In the genomic region with DNA sequence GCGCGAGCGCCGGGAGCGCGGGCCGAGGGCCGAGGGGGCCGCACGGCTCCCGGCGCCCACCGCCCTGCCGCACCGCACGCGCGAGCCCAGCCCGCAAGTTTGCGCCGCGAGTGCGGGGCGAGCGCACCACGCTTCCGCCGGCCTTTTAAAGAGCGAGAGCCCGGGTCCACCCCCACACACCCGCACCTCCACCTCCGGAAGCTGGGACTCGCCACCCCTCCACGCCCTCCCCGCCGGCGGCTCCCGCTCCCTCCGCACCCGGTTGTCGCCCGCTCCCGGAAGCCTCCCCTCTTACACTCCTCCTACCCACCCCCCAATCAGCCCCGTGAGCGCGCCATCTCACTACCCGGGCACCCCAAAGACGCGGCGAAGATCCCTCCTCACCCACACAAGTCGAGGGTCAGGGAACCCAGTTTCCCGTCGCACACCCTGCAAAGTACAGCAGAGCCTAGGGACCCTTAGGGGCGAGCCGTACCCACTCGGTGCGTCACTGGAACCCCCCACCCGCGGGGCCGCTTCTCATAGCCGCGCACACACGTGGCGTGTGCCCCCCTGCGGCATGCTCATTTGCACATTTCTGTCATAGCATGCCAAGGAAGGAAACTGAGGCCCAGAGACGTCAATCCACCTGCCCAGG, we compare ENCODE assay signal across 7 mouse cellular contexts. TPM values are rescaled to one million over a fixed set of nuclear protein-coding genes. Genes with fewer than 3 reads are reported as not detected.
A peak's percentile ranks its signal among the peaks of the same experiment; 100 is the strongest.
DNase-seq lines count a peak whose midpoint lies in the region; ATAC-seq and TF ChIP-seq lines count a peak whose summit lies in the region.

No protein-coding gene starts in this region.

- H3K27ac ChIP-seq in lung, postnatal 0 days (ENCODE audit: low read length) = no peak overlapping the region
- H3K27ac ChIP-seq in hindbrain, embryonic 13.5 days = peak overlapping the region; percentile 73
- H3K27ac ChIP-seq in midbrain, postnatal 0 days (ENCODE audit: low read depth, low read length) = peak overlapping the region; percentile 59

- no peak for TF ChIP-seq EP300 in lung, postnatal 0 days (IDR thresholded peaks at IDR 0.05)

- no peak overlapping the region for H3K9ac ChIP-seq in lung, postnatal 0 days (replicated peaks; ENCODE audit: low read depth)
- peak overlapping the region; percentile 87 for H3K9ac ChIP-seq in hindbrain, embryonic 13.5 days
- peak overlapping the region; percentile 75 for H3K9ac ChIP-seq in midbrain, postnatal 0 days (replicated peaks; ENCODE audit: low read length, poor library complexity, severe bottlenecking)

- 2% methylated on average over 41 of the region's 66 CpGs for WGBS in lung, postnatal 0 days
- under 1% methylated on average over 52 of the region's 66 CpGs for WGBS in hindbrain, embryonic 13.5 days
- WGBS in midbrain, postnatal 0 days = 3% methylated on average over 23 of the region's 66 CpGs

- no peak for DNase-seq in lung, postnatal 0 days (ENCODE audit: low spot score)
- DNase-seq in lung, postnatal 36 days = no peak
- DNase-seq in cerebellum, postnatal 14 days = peak; percentile 82 to 88
- DNase-seq in midbrain, postnatal 0 days (ENCODE audit: low spot score) = no peak
- DNase-seq in gastrocnemius, postnatal 36 days = no peak

- H3K4me2 ChIP-seq in lung, postnatal 0 days (replicated peaks; ENCODE audit: low read depth, low read length) = peak overlapping the region; percentile 91
- peak overlapping the region; percentile 97 for H3K4me2 ChIP-seq in hindbrain, embryonic 13.5 days
- peak overlapping the region; percentile 86 for H3K4me2 ChIP-seq in midbrain, postnatal 0 days (ENCODE audit: low read depth, low read length, poor library complexity, severe bottlenecking)

- intact Hi-C loops in gastrocnemius, postnatal 36 days (cut with DNase I) = loop anchor here (10.0 kb wide), 2 partner anchors 389 to 479 kb away; no protein-coding TSS in a partner anchor

- no peaks in the 10 kb centered on the region for H3K9me3 ChIP-seq in lung, postnatal 0 days (ENCODE audit: low read length)
- no peaks in the 10 kb centered on the region for H3K9me3 ChIP-seq in hindbrain, embryonic 13.5 days
- H3K9me3 ChIP-seq in midbrain, postnatal 0 days (ENCODE audit: low read length) = no peaks in the 10 kb centered on the region

- H3K27me3 ChIP-seq in lung, postnatal 0 days (replicated peaks; ENCODE audit: insufficient read depth, low read length) = peaks cover 56% of the 10 kb centered on the region
- H3K27me3 ChIP-seq in hindbrain, embryonic 13.5 days = peaks cover 70% of the 10 kb centered on the region
- no peaks in the 10 kb centered on the region for H3K27me3 ChIP-seq in midbrain, postnatal 0 days (ENCODE audit: insufficient read depth, low read length)

- H3K4me1 ChIP-seq in lung, postnatal 0 days (ENCODE audit: insufficient read depth, low read depth, low read length) = no peaks in the 10 kb centered on the region
- peaks cover 68% of the 10 kb centered on the region for H3K4me1 ChIP-seq in hindbrain, embryonic 13.5 days (replicated peaks)
- 0 out of 2 replicates have a peak, but pooled peaks cover 9% of the 10 kb centered on the region for H3K4me1 ChIP-seq in midbrain, postnatal 0 days (ENCODE audit: insufficient read depth, low read length)

- no peak for ATAC-seq in lung, postnatal 0 days
- 0 out of 2 replicates have a peak, but pooled peaks have one; percentile 11 for ATAC-seq in hindbrain, embryonic 13.5 days (ENCODE audit: low FRiP score)
- 0 out of 2 replicates have a peak, but pooled peaks have one; percentile 28 for ATAC-seq in midbrain, postnatal 0 days (ENCODE audit: low FRiP score)
- no peak for ATAC-seq in megakaryocyte-erythroid progenitor cell, adult 5-6 weeks (replicated peaks; ENCODE audit: low FRiP score, low TSS enrichment, poor library complexity, severe bottlenecking)

- H3K36me3 ChIP-seq in lung, postnatal 0 days (ENCODE audit: insufficient read depth, low read length) = no peaks in the 10 kb centered on the region
- H3K36me3 ChIP-seq in hindbrain, embryonic 13.5 days = no peaks in the 10 kb centered on the region
- no peaks in the 10 kb centered on the region for H3K36me3 ChIP-seq in midbrain, postnatal 0 days (ENCODE audit: insufficient read depth, low read length)

- H3K4me3 ChIP-seq in lung, postnatal 0 days (ENCODE audit: low read depth, low read length) = peak overlapping the region; percentile 43
- H3K4me3 ChIP-seq in hindbrain, embryonic 13.5 days = peak overlapping the region; percentile 69
- peak overlapping the region; percentile 66 for H3K4me3 ChIP-seq in midbrain, postnatal 0 days (ENCODE audit: low read depth, low read length)

- no peak for TF ChIP-seq CTCF in lung, postnatal 0 days (IDR thresholded peaks at IDR 0.05)
- TF ChIP-seq CTCF in midbrain, postnatal 0 days (IDR thresholded peaks at IDR 0.05) = no peak

RNA-seq across cellular contexts. Expression of gene Grm4, which starts 7.8 kb away (rescaled TPM):
- not detected in 2 replicates for polyA plus RNA-seq in lung, postnatal 0 days (2015; fragmentation: Nextera tagmentation; extraction: Ambion mirVana)
- polyA plus RNA-seq in hindbrain, embryonic 13.5 days (2015; fragmentation: Nextera tagmentation; extraction: Ambion mirVana) = 4.8 and 5.2 TPM in 2 replicates
- total RNA-seq in midbrain, postnatal 0 days (2014; rRNA removed) = 37.6 and 54.0 TPM in 2 replicates
- polyA plus RNA-seq in midbrain, postnatal 0 days (2015; fragmentation: Nextera tagmentation; extraction: Ambion mirVana) = 11.1 and 12.5 TPM in 2 replicates
- total RNA-seq in gastrocnemius, postnatal 36 days (2021) = under 1 TPM in 1 of 2 experiments, not detected in 1; 0.05 TPM
- not detected in 2 replicates for total RNA-seq in megakaryocyte-erythroid progenitor cell, adult 5-6 weeks (2014; fragmentation: Nextera tagmentation)
- total RNA-seq in megakaryocyte-erythroid progenitor cell, adult 5-6 weeks (2017) = not detected in 2 replicates

RNA-seq across cellular contexts. Expression of gene Hmga1, which starts 42.9 kb away (rescaled TPM):
- 41.2 and 50.6 TPM in 2 replicates for polyA plus RNA-seq in lung, postnatal 0 days (2015; fragmentation: Nextera tagmentation; extraction: Ambion mirVana)
- polyA plus RNA-seq in hindbrain, embryonic 13.5 days (2015; fragmentation: Nextera tagmentation; extraction: Ambion mirVana) = 113 and 126 TPM in 2 replicates
- total RNA-seq in midbrain, postnatal 0 days (2014; rRNA removed) = 135 and 138 TPM in 2 replicates
- 144 and 154 TPM in 2 replicates for polyA plus RNA-seq in midbrain, postnatal 0 days (2015; fragmentation: Nextera tagmentation; extraction: Ambion mirVana)
- total RNA-seq in gastrocnemius, postnatal 36 days (2021) = 10 to 100 TPM; 24.0 to 25.2 TPM
- total RNA-seq in megakaryocyte-erythroid progenitor cell, adult 5-6 weeks (2014; fragmentation: Nextera tagmentation) = 271 and 334 TPM in 2 replicates
- 97.8 and 182 TPM in 2 replicates for total RNA-seq in megakaryocyte-erythroid progenitor cell, adult 5-6 weeks (2017)

RNA-seq across cellular contexts. Expression of gene AI413582, which starts 52.2 kb away (rescaled TPM):
- polyA plus RNA-seq in lung, postnatal 0 days (2015; fragmentation: Nextera tagmentation; extraction: Ambion mirVana) = 30.8 and 38.6 TPM in 2 replicates
- 43.5 and 44.8 TPM in 2 replicates for polyA plus RNA-seq in hindbrain, embryonic 13.5 days (2015; fragmentation: Nextera tagmentation; extraction: Ambion mirVana)
- 70.2 and 80.2 TPM in 2 replicates for total RNA-seq in midbrain, postnatal 0 days (2014; rRNA removed)
- 88.8 and 113 TPM in 2 replicates for polyA plus RNA-seq in midbrain, postnatal 0 days (2015; fragmentation: Nextera tagmentation; extraction: Ambion mirVana)
- total RNA-seq in gastrocnemius, postnatal 36 days (2021) = 1 to 10 TPM; 2.7 to 2.8 TPM
- total RNA-seq in megakaryocyte-erythroid progenitor cell, adult 5-6 weeks (2014; fragmentation: Nextera tagmentation) = 14.3 and 20.0 TPM in 2 replicates
- 7.0 and 8.7 TPM in 2 replicates for total RNA-seq in megakaryocyte-erythroid progenitor cell, adult 5-6 weeks (2017)

Comparison
In these comparisons a context has a peak if more than half of its experiments do, and no peak if none do; other contexts are left out.
1. ATAC-seq: peak in hindbrain, embryonic 13.5 days (single experiment) and midbrain, postnatal 0 days (single experiment); none in lung, postnatal 0 days (single experiment) and megakaryocyte-erythroid progenitor cell, adult 5-6 weeks (single experiment).
2. DNase-seq: peak in cerebellum, postnatal 14 days (2 of 2); none in lung, postnatal 0 days (single experiment), lung, postnatal 36 days (single experiment), midbrain, postnatal 0 days (single experiment) and gastrocnemius, postnatal 36 days (0 of 2).
3. RNA of gene Grm4, which starts 7.8 kb away (total RNA-seq): 37.6 to 54.0 TPM in midbrain, postnatal 0 days; 0.05 TPM in gastrocnemius, postnatal 36 days and not detected in megakaryocyte-erythroid progenitor cell, adult 5-6 weeks; every median in the first group is over 10 times any median in the second.
4. Peak in every context shown above with its lines, with median percentiles within 50 percentile points of each other: H3K4me2 ChIP-seq and H3K4me3 ChIP-seq.